Mouse (Mus musculus) heart, embryonic 15.5 days (tissue): ENCODE results near the gene Mafb. TPM values are rescaled to one million over a fixed set of nuclear protein-coding genes. Genes with fewer than 3 reads are reported as not detected.

Experiments used
- ATAC-seq: fragments of 200-750 bp; cut with Nextera tagmentation; replicated peaks from 2 replicates; pipeline ENCODE4 v1.8.0; 2017; ENCODE audit warnings: low read depth, moderate TSS enrichment; ENCODE audit not compliant: insufficient number of reproducible peaks, insufficient read depth, low FRiP score
- H3K27ac ChIP-seq: fragments of 300-500 bp; sonication (generic); 2 replicates; pipeline ENCODE4 v1.5.1; 2015; ENCODE audit warnings: mild to moderate bottlenecking, inconsistent platforms
- H3K27me3 ChIP-seq: fragments of 300-500 bp; sonication (generic); 2 replicates; pipeline ENCODE4 v1.6.1; 2015; ENCODE audit warnings: inconsistent platforms
- H3K36me3 ChIP-seq: fragments of 300-500 bp; sonication (generic); 2 replicates; pipeline ENCODE4 v1.6.1; 2015; ENCODE audit warnings: mild to moderate bottlenecking, inconsistent platforms
- H3K4me1 ChIP-seq: fragments of 300-500 bp; sonication (generic); replicated peaks from 2 replicates; pipeline ENCODE4 v1.6.1; 2015; ENCODE audit warnings: inconsistent platforms
- H3K4me2 ChIP-seq: fragments of 300-500 bp; sonication (generic); 2 replicates; pipeline ENCODE4 v1.6.1; 2015; ENCODE audit warnings: inconsistent platforms, mild to moderate bottlenecking, moderate library complexity
- H3K4me3 ChIP-seq: fragments of 300-500 bp; sonication (generic); 2 replicates; pipeline ENCODE4 v1.5.1; 2015; ENCODE audit warnings: mild to moderate bottlenecking, inconsistent platforms
- H3K9ac ChIP-seq: fragments of 300-500 bp; sonication (generic); 2 replicates; pipeline ENCODE4 v1.6.1; 2015; ENCODE audit warnings: mild to moderate bottlenecking, inconsistent platforms
- H3K9me3 ChIP-seq: fragments of 300-500 bp; sonication (generic); replicated peaks from 2 replicates; pipeline ENCODE4 v1.6.1; 2016; ENCODE audit warnings: inconsistent platforms
- WGBS: fragments of 180-500 bp; shearing (Covaris S2); methylation state at CpG from one replicate; pipeline ENCODE4 v1.1.7; 2015; ENCODE audit warnings: mixed read lengths; 5-methylcytosine and 5-hydroxymethylcytosine counted together
- polyA plus RNA-seq: library from polyadenylated mRNA; unstranded; fragments of >200 nt; fragmentation: Nextera tagmentation; extraction: Ambion mirVana; gene quantifications from 2 replicates; pipeline ENCODE4 v1.2.1, GENCODE M21; 2015

The Mafb gene
- polyA plus RNA-seq, 1 experiment from 2014 or later = 6.7 TPM

DNA sequence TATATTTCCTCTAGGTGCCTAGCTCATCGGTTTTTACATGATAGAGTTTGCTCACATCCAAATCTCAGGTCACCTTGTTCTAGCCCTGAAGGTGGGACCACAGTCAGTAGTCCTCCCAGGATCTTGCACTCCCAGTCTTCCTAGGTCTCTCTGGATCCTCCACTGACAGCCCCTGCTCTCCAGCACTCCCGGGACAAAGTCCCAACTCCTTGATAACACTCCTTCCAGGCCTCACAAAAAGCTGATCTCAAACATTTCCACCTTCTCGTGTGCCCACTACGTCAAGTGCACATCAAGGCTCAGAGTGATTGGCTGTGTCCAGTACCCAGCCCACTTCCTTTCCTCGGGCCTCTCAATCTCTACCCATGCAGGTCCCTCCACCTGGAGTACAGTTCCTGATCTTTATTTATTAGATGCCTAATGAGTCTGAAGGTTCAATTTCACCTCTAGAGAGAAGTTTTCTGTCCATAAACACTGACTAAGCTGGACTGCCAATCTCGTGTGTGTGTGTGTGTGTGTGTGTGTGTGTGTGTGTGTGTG is 41.7 kb downstream of the Mafb start:
- Histone ChIP-seq H3K27ac (no peak overlapping the region), H3K4me2 (no peak overlapping the region), H3K36me3 (no peaks in the 10 kb centered on the region), H3K9me3 (no peaks in the 10 kb centered on the region), H3K4me3 (no peak overlapping the region), H3K27me3 (0 out of 2 replicates have a peak, but pooled peaks cover 9% of the 10 kb centered on the region), H3K4me1 (peaks cover 35% of the 10 kb centered on the region), H3K9ac (no peak overlapping the region)
- ATAC-seq = no peak
- WGBS = 72% methylated on average over 6 of the region's 6 CpGs

DNA sequence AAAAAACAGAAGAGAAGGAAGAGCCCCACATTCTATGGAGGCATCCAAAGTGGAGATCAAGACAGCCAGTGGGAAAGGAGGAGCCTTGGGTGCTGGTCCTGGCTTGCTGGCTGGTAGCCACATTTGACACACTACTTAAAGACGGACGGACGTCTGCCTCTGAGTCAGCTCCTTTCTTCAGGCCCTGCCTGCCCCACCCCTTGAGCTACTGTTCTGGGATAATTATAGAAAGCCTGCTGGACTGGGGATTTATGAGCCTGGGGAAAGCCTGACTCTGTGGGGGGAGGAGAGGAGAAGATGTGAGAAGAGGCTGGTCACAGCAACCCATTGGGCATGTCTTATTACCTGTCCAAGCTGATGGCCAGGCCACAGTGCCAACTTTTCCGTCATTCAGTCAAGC is 45.0 kb downstream of the Mafb start:
- Histone ChIP-seq H3K27ac (no peak overlapping the region), H3K27me3 (0 out of 2 replicates have a peak, but pooled peaks cover 9% of the 10 kb centered on the region), H3K9me3 (no peaks in the 10 kb centered on the region), H3K4me3 (no peak overlapping the region), H3K36me3 (no peaks in the 10 kb centered on the region), H3K4me1 (peaks cover 15% of the 10 kb centered on the region), H3K9ac (no peak overlapping the region), H3K4me2 (peak overlapping the region; percentile 22; the same call in 1 of the 2 replicates)
- 27% methylated on average over 4 of the region's 4 CpGs for WGBS
- peak; percentile 50 for ATAC-seq

DNA sequence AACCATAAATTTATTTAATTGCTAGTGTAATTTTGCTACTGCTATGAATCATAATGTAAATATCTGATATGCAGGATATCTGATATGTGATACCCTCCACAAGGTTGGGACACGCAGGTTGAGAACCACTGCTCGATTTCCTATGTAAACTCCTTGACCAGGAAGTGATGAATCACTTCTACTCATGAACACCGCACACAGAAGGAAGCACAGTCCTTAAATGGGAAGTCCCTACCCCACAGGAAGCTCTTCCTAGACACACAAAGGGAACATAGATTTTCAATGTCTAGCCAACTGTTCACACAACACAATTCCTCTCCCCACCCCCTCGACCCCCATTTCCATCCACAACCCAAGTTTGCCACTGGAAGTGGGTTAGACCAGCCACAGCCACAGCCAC is 48.6 kb downstream of the Mafb start:
- H3K4me3 ChIP-seq = no peak overlapping the region
- no peak overlapping the region for H3K4me2 ChIP-seq
- H3K9me3 ChIP-seq = no peaks in the 10 kb centered on the region
- peaks cover 18% of the 10 kb centered on the region for H3K4me1 ChIP-seq
- H3K27me3 ChIP-seq = peaks cover 22% of the 10 kb centered on the region; the same call in 1 of the 2 replicates
- no peaks in the 10 kb centered on the region for H3K36me3 ChIP-seq
- no peak overlapping the region for H3K9ac ChIP-seq
- WGBS = 51% methylated on average over 4 of the region's 4 CpGs
- H3K27ac ChIP-seq = no peak overlapping the region
- no peak for ATAC-seq

Other genes starting within 250 kb of the Mafb start
- 12.2 and 14.5 TPM in 2 replicates for gene Gm826, start 32.9 kb downstream of the Mafb start, polyA plus RNA-seq